Mouse (Mus musculus) megakaryocyte, embryonic 14.5 days (primary cell): ENCODE measurements around the gene Mfsd5.

Source experiments
- FLI1 ChIP-seq: IDR thresholded peaks from 2 replicates; pipeline ENCODE4 v1.6.1; 2012; ENCODE audit warnings: low read length, inconsistent platforms, mixed read lengths
- GATA1 ChIP-seq: IDR thresholded peaks from 3 replicates; pipeline ENCODE4 v1.6.1; 2012; ENCODE audit warnings: mixed read lengths, low read length, inconsistent platforms, borderline replicate concordance

GRCm38 (mm10) chr15:102263037-102263436, 16.2 kb upstream of the Mfsd5 start:
- TF ChIP-seq GATA1: no peak
- no peak for TF ChIP-seq FLI1
